Mouse (Mus musculus) testis, adult 2 months (tissue): Measurements from ENCODE around the gene AB124611.

Experiments used
- CTCF ChIP-seq: fragments of 200-500 bp; IDR thresholded peaks from 2 replicates; pipeline ENCODE4 v1.5.1; 2012; ENCODE audit warnings: low read depth, mild to moderate bottlenecking, inconsistent platforms, low read length, moderate library complexity; ENCODE audit not compliant: control insufficient read depth, insufficient read depth, insufficient replicate concordance
- POLR2A ChIP-seq: fragments of 200-500 bp; IDR thresholded peaks from 2 replicates; pipeline ENCODE4 v1.6.1; 2012; ENCODE audit warnings: low read depth, mild to moderate bottlenecking, inconsistent platforms, low read length, moderate library complexity; ENCODE audit not compliant: control insufficient read depth

DNA sequence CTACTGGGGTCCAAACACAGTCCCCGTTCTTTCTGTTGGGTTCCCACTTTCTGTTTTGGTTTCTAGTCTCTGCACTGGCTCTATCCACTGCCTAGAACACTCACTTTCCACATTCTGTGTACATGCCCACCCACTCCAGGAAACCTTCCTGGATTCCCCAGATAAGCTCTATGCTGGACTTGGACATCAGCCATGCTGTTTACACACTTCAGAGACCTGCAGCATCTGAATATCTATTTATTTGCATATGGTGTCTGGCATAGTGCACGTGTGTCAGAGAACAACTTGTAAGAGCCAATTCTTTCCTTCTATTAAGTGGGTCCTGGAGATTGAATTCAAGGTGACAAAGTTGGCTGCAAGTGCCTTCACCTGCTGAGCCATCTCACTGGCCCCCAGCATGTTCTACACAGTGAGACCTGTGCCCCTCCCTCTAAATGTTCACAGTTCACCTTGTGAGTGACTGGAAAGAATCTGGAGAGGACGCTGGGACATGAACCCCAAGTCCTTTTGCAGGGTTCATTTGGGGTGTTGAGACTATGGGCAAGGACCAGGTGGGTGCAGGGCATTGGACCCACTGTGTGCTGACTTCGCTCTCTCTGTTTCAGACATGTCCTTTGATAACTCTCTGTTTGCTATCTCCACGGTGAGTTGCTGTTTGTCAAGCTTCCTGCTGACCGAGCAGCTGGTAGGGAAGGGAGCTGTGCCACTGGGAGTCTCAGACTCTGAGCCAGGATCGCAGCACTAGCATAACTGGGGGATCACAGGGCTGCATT, 14.2 kb downstream of the AB124611 start:
- TF ChIP-seq CTCF, result no peak
- no peak for TF ChIP-seq POLR2A
